Mouse (Mus musculus) lung, embryonic 14.5 days (tissue): ENCODE data around the gene Slc25a51. TPM values are rescaled to one million over a fixed set of nuclear protein-coding genes. Genes with fewer than 3 reads are reported as not detected.
"Not testable (repeated sequence)": the region's sequence is repeated elsewhere in the genome, so short reads cannot be mapped to it uniquely, and the experiment has no call there.

Source experiments
- ATAC-seq: fragments of 200-750 bp; cut with Nextera tagmentation; 2 replicates; pipeline ENCODE4 v1.8.0; 2017; ENCODE audit warnings: mild to moderate bottlenecking, moderate TSS enrichment, moderate library complexity; ENCODE audit not compliant: insufficient read depth
- DNase-seq: peaks from one replicate; pipeline ENCODE4 v3.0.0-alpha.2; 2015
- H3K27ac ChIP-seq: fragments of 300-500 bp; sonication (generic); 2 replicates; pipeline ENCODE4 v1.5.1; 2014; ENCODE audit warnings: low read depth, mild to moderate bottlenecking, moderate library complexity
- H3K27me3 ChIP-seq: fragments of 300-500 bp; sonication (generic); 2 replicates; pipeline ENCODE4 v1.6.1; 2014; ENCODE audit warnings: low read length, control low read depth; ENCODE audit not compliant: insufficient read depth
- H3K36me3 ChIP-seq: fragments of 300-500 bp; sonication (generic); 2 replicates; pipeline ENCODE4 v1.6.1; 2014; ENCODE audit warnings: control low read depth; ENCODE audit not compliant: insufficient read depth
- H3K4me1 ChIP-seq: fragments of 300-500 bp; sonication (generic); 2 replicates; pipeline ENCODE4 v1.6.1; 2014; ENCODE audit warnings: antibody characterized with exemption, control low read depth; ENCODE audit not compliant: insufficient read depth
- H3K4me2 ChIP-seq: fragments of 300-500 bp; sonication (generic); 2 replicates; pipeline ENCODE4 v1.6.1; 2014; ENCODE audit warnings: mild to moderate bottlenecking
- H3K4me3 ChIP-seq: fragments of 300-500 bp; sonication (generic); 2 replicates; pipeline ENCODE4 v1.5.1; 2014; ENCODE audit warnings: low read depth, low read length
- H3K9ac ChIP-seq: fragments of 300-500 bp; sonication (generic); 2 replicates; pipeline ENCODE4 v1.6.1; 2014
- H3K9me3 ChIP-seq: fragments of 300-500 bp; sonication (generic); 2 replicates; pipeline ENCODE4 v1.6.1; 2016; ENCODE audit warnings: low read depth, low read length, control low read depth
- CTCF ChIP-seq: IDR thresholded peaks from 2 replicates; pipeline ENCODE4 v1.5.1; 2016; ENCODE audit warnings: antibody characterized with exemption, low read depth
- WGBS: fragments of 180-500 bp; shearing (Covaris S2); extraction: QIAGEN DNeasy Blood & Tissue Kit; methylation state at CpG from one replicate; pipeline ENCODE4 v1.1.7; 2014; 5-methylcytosine and 5-hydroxymethylcytosine counted together
- microRNA-seq: library from miRNA; unstranded; fragments of <30 nt; microRNA quantifications from one replicate; pipeline ENCODE4, GENCODE M21; 2016; ENCODE audit warnings: borderline number of aligned reads
- polyA plus RNA-seq: library from polyadenylated mRNA; unstranded; fragments of >200 nt; fragmentation: Nextera tagmentation; extraction: Ambion mirVana; gene quantifications from 2 replicates; pipeline ENCODE4 v1.2.1, GENCODE M21; 2014

Gene Slc25a51
- polyA plus RNA-seq, 1 experiment from 2014 or later = 69.0 TPM

DNA sequence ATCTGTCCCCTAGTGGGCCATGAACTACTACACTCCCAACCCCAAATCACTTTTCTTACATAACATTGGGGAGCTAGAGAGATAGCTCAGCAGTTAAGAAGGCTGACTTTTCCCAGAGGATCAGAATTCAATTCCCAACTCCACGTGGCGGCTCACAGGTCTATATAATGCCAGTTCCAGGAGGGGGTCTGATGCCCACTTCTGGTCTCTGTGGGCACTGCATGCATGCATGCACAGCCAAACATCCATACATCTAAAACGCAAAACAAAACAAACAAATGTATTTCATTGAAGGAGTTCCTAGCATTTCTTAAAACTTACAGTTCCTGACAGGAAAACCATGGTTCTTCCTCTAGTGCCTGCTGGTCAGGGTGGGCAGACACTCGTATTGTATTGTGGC, 16.5 kb downstream of the Slc25a51 start:
- Histone ChIP-seq H3K9ac (no peak overlapping the region), H3K27me3 (no peaks in the 10 kb centered on the region), H3K9me3 (no peaks in the 10 kb centered on the region), H3K36me3 (peaks cover 11% of the 10 kb centered on the region), H3K4me1 (no peaks in the 10 kb centered on the region), H3K4me3 (no peak overlapping the region), H3K27ac (no peak overlapping the region), H3K4me2 (no peak overlapping the region)
- peak; percentile 45 for TF ChIP-seq CTCF
- DNase-seq (no peak), ATAC-seq (no peak)
- 75% methylated on average over 4 of the region's 4 CpGs for WGBS

DNA sequence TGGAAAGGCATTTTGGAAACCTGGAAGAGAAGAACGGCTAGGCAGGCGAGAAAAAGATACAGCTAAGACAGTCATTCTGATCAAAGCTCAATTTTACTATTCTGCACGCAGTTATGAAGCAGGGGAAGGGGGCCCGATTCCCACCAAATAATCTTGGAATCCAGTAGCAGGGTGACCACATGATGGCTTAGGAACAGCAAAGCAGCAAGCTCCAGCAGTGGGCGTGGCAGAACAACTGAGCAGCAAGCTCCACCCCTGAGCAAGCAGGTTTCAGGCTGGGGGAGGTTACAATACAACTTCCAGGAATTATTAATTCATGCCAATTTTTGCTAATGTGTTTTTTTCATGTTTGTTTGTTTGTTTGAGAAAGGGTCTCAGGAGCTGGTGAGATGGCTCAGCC, 21.3 kb downstream of the Slc25a51 start:
- not testable (repeated sequence) for H3K9me3 ChIP-seq, H3K27me3 ChIP-seq, H3K4me3 ChIP-seq, H3K27ac ChIP-seq, H3K4me2 ChIP-seq, H3K4me1 ChIP-seq, H3K36me3 ChIP-seq, H3K9ac ChIP-seq, ATAC-seq, DNase-seq
- WGBS = 92% methylated on average over 5 of the region's 5 CpGs

DNA sequence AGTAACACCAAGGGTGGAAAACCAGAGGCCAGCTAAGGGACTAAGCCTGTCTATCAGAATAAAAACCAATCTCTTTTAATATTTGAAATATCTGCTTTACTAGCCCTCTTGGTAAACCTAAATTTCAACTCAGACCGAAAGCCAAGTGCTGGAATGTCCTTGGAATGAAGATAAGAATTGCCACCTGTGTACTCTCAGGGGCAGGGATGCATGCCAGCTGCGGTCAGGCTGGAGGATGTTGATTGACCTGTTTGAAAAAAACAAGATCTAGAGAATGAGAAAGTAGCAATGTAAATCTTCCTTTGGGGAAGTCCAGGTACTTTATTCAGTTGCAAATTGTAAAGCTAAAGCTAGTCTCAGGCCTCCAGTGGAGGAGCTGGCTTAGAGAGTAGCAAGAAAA, 26.4 kb downstream of the Slc25a51 start:
- DNase-seq = peak; percentile 36
- not testable (repeated sequence) for H3K4me3 ChIP-seq, H3K9me3 ChIP-seq, H3K27ac ChIP-seq, H3K4me2 ChIP-seq, H3K4me1 ChIP-seq, H3K36me3 ChIP-seq, H3K9ac ChIP-seq, ATAC-seq, H3K27me3 ChIP-seq
- 44% methylated on average over 2 of the region's 2 CpGs for WGBS

DNA sequence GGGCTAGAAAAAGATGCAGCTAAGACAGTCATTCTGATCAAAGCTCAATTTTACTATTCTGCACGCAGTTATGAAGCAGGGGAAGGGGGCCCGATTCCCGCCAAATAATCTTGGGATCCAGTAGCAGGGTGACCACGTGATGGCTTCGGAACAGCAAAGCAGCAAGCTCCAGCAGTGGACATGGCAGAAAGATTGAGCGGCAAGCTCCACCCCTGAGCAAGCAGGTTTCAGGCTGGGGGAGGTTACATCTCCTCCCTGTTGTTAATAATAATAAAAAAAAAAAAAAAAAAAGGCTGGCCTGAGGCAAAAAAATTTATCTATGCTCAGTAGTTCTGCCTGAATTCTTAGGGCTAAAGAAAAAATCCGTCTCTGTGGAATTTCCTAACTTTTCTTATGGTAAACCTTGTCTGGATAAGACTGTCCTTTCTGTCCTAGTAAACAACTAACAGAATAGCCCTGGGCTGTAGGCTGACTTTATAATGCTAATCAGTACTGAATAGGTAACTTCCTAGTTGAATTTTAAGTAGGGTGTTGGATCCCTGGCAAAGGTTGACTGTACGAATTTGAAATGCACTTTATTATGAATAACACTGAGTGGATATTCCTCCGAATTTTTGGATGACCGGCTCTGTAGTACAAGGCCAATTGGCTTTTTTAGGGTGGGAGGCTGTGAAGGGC, 27.5 kb downstream of the Slc25a51 start:
- H3K27ac ChIP-seq, H3K9me3 ChIP-seq, H3K4me2 ChIP-seq, DNase-seq, H3K9ac ChIP-seq, H3K4me3 ChIP-seq, H3K4me1 ChIP-seq, ATAC-seq, H3K27me3 ChIP-seq: not testable (repeated sequence)
- peaks cover 13% of the 10 kb centered on the region; the same call in 1 of the 2 replicates for H3K36me3 ChIP-seq
- 84% methylated on average over 10 of the region's 10 CpGs for WGBS

DNA sequence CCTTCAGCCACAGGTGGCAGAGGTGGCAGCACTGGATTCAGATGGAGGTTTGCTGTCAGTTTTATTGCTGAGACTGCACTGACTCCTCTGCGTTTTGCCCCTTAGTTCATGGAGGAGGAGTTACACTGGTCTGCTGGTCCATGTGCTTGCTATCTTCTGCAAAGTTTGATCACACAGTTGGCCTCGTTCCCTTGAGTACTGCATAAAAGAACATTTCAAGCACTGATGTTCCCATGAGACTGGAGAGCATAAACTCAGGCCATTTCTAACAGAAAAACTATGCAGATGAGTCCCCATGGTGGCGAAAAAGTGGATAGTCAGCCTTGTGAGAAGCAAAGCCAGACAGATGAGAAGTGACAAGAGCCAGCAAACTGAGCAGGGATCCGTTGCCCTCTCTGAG, 32.0 kb downstream of the Slc25a51 start:
- no peak for DNase-seq
- TF ChIP-seq CTCF = no peak
- 82% methylated on average over 4 of the region's 4 CpGs for WGBS
- no peak for ATAC-seq
- Histone ChIP-seq H3K27me3 (no peaks in the 10 kb centered on the region), H3K27ac (no peak overlapping the region), H3K4me2 (no peak overlapping the region), H3K4me1 (no peaks in the 10 kb centered on the region), H3K4me3 (no peak overlapping the region), H3K36me3 (peaks cover 46% of the 10 kb centered on the region), H3K9ac (no peak overlapping the region), H3K9me3 (no peaks in the 10 kb centered on the region)

DNA sequence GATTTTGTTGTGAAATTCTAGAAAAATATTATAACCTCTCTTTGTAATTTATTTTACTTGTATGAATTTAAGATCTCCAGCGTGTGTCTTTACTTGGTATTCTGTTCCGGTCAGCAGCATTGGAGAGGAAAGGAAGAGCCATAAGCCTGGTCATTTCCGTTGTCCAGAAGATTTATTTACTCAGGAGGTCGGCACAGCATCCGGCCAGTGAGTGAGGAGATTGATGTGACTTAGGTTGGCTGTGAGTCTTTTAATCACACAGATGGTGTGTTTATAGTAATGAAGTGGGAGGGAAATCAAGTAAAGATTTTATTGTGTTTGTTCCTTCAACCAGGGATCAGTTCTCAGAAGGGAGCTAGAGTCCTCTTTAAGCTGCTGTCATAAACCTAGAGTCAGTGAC, 33.7 kb downstream of the Slc25a51 start:
- no peak overlapping the region for H3K27ac ChIP-seq
- no peaks in the 10 kb centered on the region for H3K9me3 ChIP-seq
- no peak overlapping the region for H3K4me3 ChIP-seq
- H3K4me2 ChIP-seq = no peak overlapping the region
- H3K36me3 ChIP-seq = peaks cover 54% of the 10 kb centered on the region
- DNase-seq (peak; percentile 46), ATAC-seq (no peak)
- H3K27me3 ChIP-seq = no peaks in the 10 kb centered on the region
- H3K9ac ChIP-seq = no peak overlapping the region
- no peaks in the 10 kb centered on the region for H3K4me1 ChIP-seq
- no peak for TF ChIP-seq CTCF
- 46% methylated on average over 5 of the region's 5 CpGs for WGBS

DNA sequence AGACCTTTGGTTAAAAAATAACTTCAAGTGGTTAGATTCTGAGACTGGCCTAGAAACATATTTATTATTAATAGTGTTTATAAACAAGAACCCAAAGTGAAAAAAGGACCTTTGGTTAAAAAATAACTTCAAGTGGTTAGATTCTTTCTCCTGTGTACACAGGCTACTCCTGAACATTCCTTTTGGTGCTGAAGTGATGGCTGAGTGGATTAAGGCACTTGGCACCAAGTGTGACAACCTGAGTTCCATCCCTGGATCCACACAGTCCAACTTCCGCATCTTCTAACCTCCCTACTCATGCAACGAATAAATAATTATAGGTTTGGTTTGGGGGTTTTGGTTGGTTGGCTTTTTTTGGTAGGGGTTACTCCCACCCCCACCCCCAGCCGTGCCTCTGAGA, 37.3 kb downstream of the Slc25a51 start:
- Histone ChIP-seq H3K4me2 (no peak overlapping the region), H3K27ac (peak overlapping the region; percentile 52; the same call in 1 of the 2 replicates), H3K4me3 (no peak overlapping the region), H3K9me3 (no peaks in the 10 kb centered on the region), H3K4me1 (no peaks in the 10 kb centered on the region), H3K27me3 (no peaks in the 10 kb centered on the region), H3K9ac (no peak overlapping the region), H3K36me3 (peaks cover 45% of the 10 kb centered on the region)
- WGBS = 56% methylated on average over 3 of the region's 3 CpGs
- ATAC-seq = peak; percentile 79
- no peak for TF ChIP-seq CTCF
- DNase-seq = peak; percentile 58

DNA sequence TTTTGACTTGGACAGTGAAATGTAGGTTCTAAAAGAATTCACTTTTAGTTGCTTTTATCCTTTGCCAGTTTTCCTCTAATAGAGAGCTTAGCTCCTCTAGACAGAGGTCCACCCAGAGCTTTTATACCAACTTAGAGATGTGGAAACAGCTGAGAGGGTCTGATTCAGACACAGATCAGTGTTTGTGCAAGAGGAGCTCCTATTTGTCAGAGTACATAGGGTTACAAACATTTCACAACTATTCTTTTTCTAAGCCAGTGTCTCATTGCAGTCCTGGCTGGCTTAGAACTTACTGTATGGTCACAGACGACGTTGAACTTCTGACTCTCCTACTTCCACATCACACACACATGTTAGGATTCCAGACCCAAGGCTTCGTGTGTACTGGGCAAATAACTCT, 51.9 kb downstream of the Slc25a51 start:
- H3K36me3 ChIP-seq = peaks cover 49% of the 10 kb centered on the region
- WGBS = 87% methylated on average over 3 of the region's 3 CpGs
- H3K27me3 ChIP-seq = no peaks in the 10 kb centered on the region
- no peak overlapping the region for H3K27ac ChIP-seq
- no peak for TF ChIP-seq CTCF
- no peak overlapping the region for H3K9ac ChIP-seq
- no peaks in the 10 kb centered on the region for H3K4me1 ChIP-seq
- no peak overlapping the region for H3K4me3 ChIP-seq
- no peak for ATAC-seq
- DNase-seq = no peak
- no peak overlapping the region for H3K4me2 ChIP-seq
- no peaks in the 10 kb centered on the region for H3K9me3 ChIP-seq

Small RNA genes lying within 50 kb of the gene (microRNA-seq; reads per million reads assigned to microRNA genes)
- gene Gm25692 = not detected

Other genes with a start within 250 kb of the Slc25a51 start
- 0.18 and 0.69 TPM in 2 replicates for gene Frmpd1, start 223.9 kb downstream of the Slc25a51 start, polyA plus RNA-seq
- 17.2 and 18.3 TPM in 2 replicates for gene Trmt10b, start 111.6 kb downstream of the Slc25a51 start, polyA plus RNA-seq
- gene Dcaf10, start 66.7 kb downstream of the Slc25a51 start, polyA plus RNA-seq = 18.8 and 18.9 TPM in 2 replicates
- 83.7 and 85.2 TPM in 2 replicates for gene Exosc3, start 66.0 kb downstream of the Slc25a51 start, polyA plus RNA-seq
- gene Shb, start 123.7 kb upstream of the Slc25a51 start, polyA plus RNA-seq = 10.6 TPM in 2 replicates